Mouse (Mus musculus) forebrain, embryonic 14.5 days (tissue): ENCODE results near the gene Pdia6. TPM values are rescaled to one million over a fixed set of nuclear protein-coding genes. Genes with fewer than 3 reads are reported as not detected.

ENCODE experiments used
- ATAC-seq: fragments of 200-750 bp; cut with Nextera tagmentation; 2 replicates; pipeline ENCODE4 v1.8.0; 2017; ENCODE audit warnings: mild to moderate bottlenecking, moderate library complexity
- DNase-seq: peaks from one replicate; pipeline ENCODE4 v3.0.0-alpha.2; 2015; ENCODE audit warnings: low spot score
- H3K27ac ChIP-seq: fragments of 300-500 bp; sonication (generic); 2 replicates; pipeline ENCODE4 v1.5.1; 2014; ENCODE audit warnings: low read depth, mild to moderate bottlenecking, control low read depth, low read length, moderate library complexity
- H3K27me3 ChIP-seq: fragments of 300-500 bp; sonication (generic); replicated peaks from 2 replicates; pipeline ENCODE4 v1.6.1; 2014; ENCODE audit warnings: low read length, control low read depth, mixed read lengths; ENCODE audit not compliant: control insufficient read depth, insufficient read depth
- H3K36me3 ChIP-seq: fragments of 300-500 bp; sonication (generic); 2 replicates; pipeline ENCODE4 v1.6.1; 2014; ENCODE audit warnings: low read length, control low read depth; ENCODE audit not compliant: control insufficient read depth, insufficient read depth
- H3K4me1 ChIP-seq: fragments of 300-500 bp; sonication (generic); 2 replicates; pipeline ENCODE4 v1.6.1; 2014; ENCODE audit warnings: antibody characterized with exemption, low read length, control low read depth; ENCODE audit not compliant: control insufficient read depth, insufficient read depth
- H3K4me2 ChIP-seq: fragments of 300-500 bp; sonication (generic); 2 replicates; pipeline ENCODE4 v1.6.1; 2014; ENCODE audit warnings: mild to moderate bottlenecking, control low read depth, low read length
- H3K4me3 ChIP-seq: fragments of 300-500 bp; sonication (generic); 2 replicates; pipeline ENCODE4 v1.5.1; 2014; ENCODE audit warnings: low read depth, low read length, control low read depth
- H3K9ac ChIP-seq: fragments of 300-500 bp; sonication (generic); 2 replicates; pipeline ENCODE4 v1.6.1; 2014; ENCODE audit warnings: mild to moderate bottlenecking, low read length, control low read depth, moderate library complexity
- H3K9me3 ChIP-seq: fragments of 300-500 bp; sonication (generic); replicated peaks from 2 replicates; pipeline ENCODE4 v1.6.1; 2016; ENCODE audit warnings: low read length, control low read depth, mixed read lengths; ENCODE audit not compliant: control insufficient read depth
- WGBS: fragments of 180-500 bp; shearing (Covaris S2); extraction: QIAGEN DNeasy Blood & Tissue Kit; methylation state at CpG from one replicate; pipeline ENCODE4 v1.1.7; 2014; 5-methylcytosine and 5-hydroxymethylcytosine counted together
- polyA plus RNA-seq: library from polyadenylated mRNA; unstranded; fragments of >200 nt; fragmentation: Nextera tagmentation; extraction: Ambion mirVana; gene quantifications from 2 replicates; pipeline ENCODE4 v1.2.1, GENCODE M21; 2014

The Pdia6 gene
- polyA plus RNA-seq, 1 experiment from 2014 or later, result 357 TPM

DNA sequence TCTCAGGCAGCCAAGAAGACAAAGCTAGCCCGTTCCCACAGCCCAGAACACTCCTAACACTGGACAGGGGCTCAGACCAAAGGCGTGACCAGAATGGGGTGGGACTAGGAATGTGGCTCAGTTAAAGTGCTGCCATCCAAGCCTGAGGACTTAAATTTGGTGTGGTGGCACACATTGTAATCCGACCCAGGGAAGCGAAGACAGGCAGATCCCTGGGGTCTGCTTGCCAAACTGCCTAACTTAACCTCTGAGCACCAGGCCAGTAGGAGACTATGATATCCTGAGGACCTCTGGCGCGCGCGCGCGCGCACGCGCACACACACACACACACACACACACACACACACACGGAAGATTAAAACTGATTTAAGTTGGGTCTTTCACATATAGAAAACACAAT, 34.8 kb upstream of the Pdia6 start:
- H3K36me3 ChIP-seq, result no peaks in the 10 kb centered on the region
- H3K9me3 ChIP-seq, result no peaks in the 10 kb centered on the region

DNA sequence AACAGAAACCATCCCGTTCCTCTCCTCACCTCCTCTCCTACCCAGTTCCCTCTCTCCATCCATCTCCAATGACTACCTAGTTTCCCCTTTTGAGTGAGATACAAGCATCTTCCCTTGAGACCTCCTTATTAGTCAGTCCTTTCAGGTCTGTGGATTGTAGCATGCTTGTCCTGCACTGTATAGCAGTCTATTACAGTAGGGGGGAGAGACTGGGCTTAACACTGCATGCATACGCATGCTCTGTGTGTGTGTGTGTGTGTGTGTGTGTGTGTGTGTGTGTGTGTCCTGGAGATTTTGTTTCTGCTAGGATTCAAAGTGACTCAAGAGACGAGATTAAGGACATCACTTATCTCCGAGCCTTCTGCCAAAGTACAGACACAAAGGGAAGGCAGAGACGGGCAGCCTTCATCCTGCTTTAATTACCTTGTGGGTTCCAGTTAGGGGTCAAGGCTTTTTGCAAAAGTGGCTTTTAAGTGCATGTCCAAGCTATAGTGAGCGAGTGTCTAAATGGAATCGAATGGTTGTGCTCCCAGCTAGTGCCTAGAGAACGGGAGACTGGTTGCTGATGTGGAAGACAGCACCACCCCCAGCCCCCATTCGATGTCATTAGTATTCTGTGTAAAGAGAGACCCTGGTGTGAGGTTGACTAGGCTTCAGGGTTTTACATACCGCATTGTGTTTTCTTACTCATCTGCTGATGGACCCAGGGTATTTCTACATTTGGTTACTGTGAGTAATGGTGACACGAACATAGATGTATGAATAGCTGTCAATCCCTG, 30.6 kb upstream of the Pdia6 start:
- ATAC-seq (peak; percentile 43; the same call in 1 of the 2 replicates), DNase-seq (peak; percentile 32)
- 0 out of 2 replicates have a peak overlapping the region, but pooled peaks have one; percentile 36 for H3K27ac ChIP-seq
- WGBS, result 32% methylated on average over 11 of the region's 11 CpGs
- H3K4me2 ChIP-seq, result no peak overlapping the region
- H3K4me3 ChIP-seq, result no peak overlapping the region
- no peaks in the 10 kb centered on the region for H3K36me3 ChIP-seq
- no peaks in the 10 kb centered on the region for H3K9me3 ChIP-seq
- no peaks in the 10 kb centered on the region for H3K27me3 ChIP-seq
- peaks cover 3% of the 10 kb centered on the region; the same call in 1 of the 2 replicates for H3K4me1 ChIP-seq
- H3K9ac ChIP-seq, result no peak overlapping the region

More for the DNA sequence above, 34.8 kb upstream of the Pdia6 start:
- H3K27ac ChIP-seq, result no peak overlapping the region
- no peak overlapping the region for H3K4me3 ChIP-seq
- ATAC-seq, result no peak
- 85% methylated on average over 14 of the region's 14 CpGs for WGBS
- DNase-seq, result no peak
- no peak overlapping the region for H3K4me2 ChIP-seq
- no peak overlapping the region for H3K9ac ChIP-seq
- peaks cover 3% of the 10 kb centered on the region; the same call in 1 of the 2 replicates for H3K4me1 ChIP-seq
- H3K27me3 ChIP-seq, result no peaks in the 10 kb centered on the region

GRCm38 (mm10) chr12:17238588-17239427, 27.5 kb upstream of the Pdia6 start:
- peak; percentile 78 for DNase-seq
- Histone ChIP-seq H3K4me2 (no peak overlapping the region), H3K4me1 (peaks cover 3% of the 10 kb centered on the region; the same call in 1 of the 2 replicates), H3K27ac (0 out of 2 replicates have a peak overlapping the region, but pooled peaks have one; percentile 30), H3K9ac (no peak overlapping the region), H3K27me3 (no peaks in the 10 kb centered on the region), H3K4me3 (no peak overlapping the region), H3K9me3 (no peaks in the 10 kb centered on the region), H3K36me3 (no peaks in the 10 kb centered on the region)
- WGBS, result 15% methylated on average over 12 of the region's 12 CpGs
- peak; percentile 86 for ATAC-seq

DNA sequence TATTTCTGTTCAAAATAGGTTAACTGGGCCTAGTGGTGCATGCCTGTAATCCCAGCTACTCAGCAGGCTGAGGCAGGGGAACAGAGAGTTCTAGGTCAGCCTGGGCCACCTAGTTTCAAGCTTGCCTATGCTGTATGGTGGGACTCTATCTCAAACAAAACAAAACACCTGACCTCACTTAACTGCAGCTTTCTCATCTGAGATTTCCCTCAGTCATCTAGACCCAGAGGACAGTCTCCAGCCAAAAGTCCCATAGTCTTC, 27.0 kb upstream of the Pdia6 start:
- H3K4me2 ChIP-seq, result no peak overlapping the region

GRCm38 (mm10) chr12:17241016-17241415, 25.3 kb upstream of the Pdia6 start:
- Histone ChIP-seq H3K4me1 (no peaks in the 10 kb centered on the region; the same call in 1 of the 2 replicates), H3K27me3 (no peaks in the 10 kb centered on the region), H3K36me3 (no peaks in the 10 kb centered on the region), H3K4me2 (no peak overlapping the region), H3K4me3 (no peak overlapping the region), H3K9me3 (no peaks in the 10 kb centered on the region), H3K27ac (no peak overlapping the region), H3K9ac (no peak overlapping the region)
- no peak for ATAC-seq
- 75% methylated on average over 2 of the region's 2 CpGs for WGBS
- no peak for DNase-seq

More for the DNA sequence above, 27.0 kb upstream of the Pdia6 start:
- Histone ChIP-seq H3K4me1 (peaks cover 3% of the 10 kb centered on the region; the same call in 1 of the 2 replicates), H3K4me3 (no peak overlapping the region), H3K9ac (no peak overlapping the region), H3K9me3 (no peaks in the 10 kb centered on the region), H3K27ac (0 out of 2 replicates have a peak overlapping the region, but pooled peaks have one; percentile 30), H3K36me3 (no peaks in the 10 kb centered on the region), H3K27me3 (no peaks in the 10 kb centered on the region)
- DNase-seq (no peak), ATAC-seq (no peak)

DNA sequence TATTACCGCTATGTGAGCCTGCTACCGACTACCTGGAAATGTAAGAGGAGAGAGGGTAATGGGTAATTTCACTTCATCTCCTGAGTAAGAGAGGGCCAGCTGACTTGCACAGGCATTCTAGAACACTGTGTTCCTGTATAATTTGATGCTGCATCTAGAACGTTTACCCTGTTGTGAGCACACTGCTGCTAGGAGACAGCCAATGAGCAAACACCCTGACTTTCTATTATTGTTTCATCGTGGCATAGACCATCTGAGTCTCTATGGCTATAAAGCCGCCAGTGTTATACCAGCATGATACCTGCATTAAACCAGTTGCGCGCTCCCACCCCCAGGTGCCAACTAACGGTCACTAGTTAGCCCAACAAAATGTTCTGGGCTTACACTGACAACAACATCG, 24.7 kb upstream of the Pdia6 start:
- Histone ChIP-seq H3K9ac (no peak overlapping the region), H3K36me3 (no peaks in the 10 kb centered on the region)
- no peak for DNase-seq

GRCm38 (mm10) chr12:17242041-17242440, 24.3 kb upstream of the Pdia6 start:
- H3K4me3 ChIP-seq, result no peak overlapping the region
- no peaks in the 10 kb centered on the region for H3K36me3 ChIP-seq
- no peak overlapping the region for H3K9ac ChIP-seq
- H3K4me1 ChIP-seq, result no peaks in the 10 kb centered on the region
- ATAC-seq (no peak), DNase-seq (no peak)
- no peak overlapping the region for H3K27ac ChIP-seq
- no peaks in the 10 kb centered on the region for H3K9me3 ChIP-seq
- H3K27me3 ChIP-seq, result no peaks in the 10 kb centered on the region
- no peak overlapping the region for H3K4me2 ChIP-seq

More for the DNA sequence above, 24.7 kb upstream of the Pdia6 start:
- ATAC-seq, result no peak
- Histone ChIP-seq H3K27ac (no peak overlapping the region), H3K4me1 (no peaks in the 10 kb centered on the region), H3K27me3 (no peaks in the 10 kb centered on the region), H3K4me2 (no peak overlapping the region), H3K9me3 (no peaks in the 10 kb centered on the region), H3K4me3 (no peak overlapping the region)
- WGBS, result 90% methylated on average over 9 of the region's 9 CpGs

- no peaks in the 10 kb centered on the region for H3K4me1 ChIP-seq
- no peak overlapping the region for H3K27ac ChIP-seq
- WGBS, result 83% methylated on average over 8 of the region's 8 CpGs
- H3K4me2 ChIP-seq, result no peak overlapping the region
- DNase-seq, result no peak
- no peak overlapping the region for H3K4me3 ChIP-seq
- ATAC-seq, result no peak
- no peaks in the 10 kb centered on the region for H3K27me3 ChIP-seq
- no peaks in the 10 kb centered on the region for H3K9me3 ChIP-seq
- H3K36me3 ChIP-seq, result no peaks in the 10 kb centered on the region
- no peak overlapping the region for H3K9ac ChIP-seq
These were observed 15.4 kb upstream of the Pdia6 start for GRCm38 (mm10) chr12:17250962-17251361.

DNA sequence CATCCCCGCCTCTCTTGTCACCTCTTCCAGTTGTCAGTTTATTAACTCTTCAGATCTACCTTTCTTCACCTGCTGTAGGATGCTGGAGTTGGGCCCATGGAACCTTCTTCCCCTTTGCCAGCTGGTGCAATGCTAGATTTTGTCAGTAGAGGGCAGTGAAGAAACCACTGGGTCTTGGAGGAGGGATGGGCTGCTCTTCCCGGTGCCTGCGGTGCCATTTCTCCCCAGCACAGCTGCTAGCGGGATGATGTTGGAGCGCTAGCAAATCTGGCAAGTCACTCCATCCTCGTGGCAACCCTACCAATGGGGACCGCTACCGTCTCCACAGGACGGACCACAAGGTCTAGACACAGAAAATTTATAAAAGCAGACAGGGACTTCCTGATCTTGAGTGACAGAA, 13.3 kb upstream of the Pdia6 start:
- no peaks in the 10 kb centered on the region for H3K9me3 ChIP-seq
- H3K4me3 ChIP-seq, result no peak overlapping the region

More for the DNA sequence above, 13.3 kb upstream of the Pdia6 start:
- 8% methylated on average over 9 of the region's 9 CpGs for WGBS
- DNase-seq (peak; percentile 84), ATAC-seq (peak; percentile 62)
- H3K27me3 ChIP-seq, result no peaks in the 10 kb centered on the region
- peak overlapping the region; percentile 17; the same call in 1 of the 2 replicates for H3K9ac ChIP-seq
- no peaks in the 10 kb centered on the region for H3K36me3 ChIP-seq
- no peaks in the 10 kb centered on the region for H3K4me1 ChIP-seq
- H3K4me2 ChIP-seq, result peak overlapping the region; percentile 40; the same call in 1 of the 2 replicates
- no peak overlapping the region for H3K27ac ChIP-seq
